Mouse (Mus musculus) liver, embryonic 14.5 days (tissue): ENCODE measurements around the gene Sdsl.

Experiments used
- CTCF ChIP-seq: IDR thresholded peaks from 2 replicates; pipeline ENCODE4 v1.5.1; 2016; ENCODE audit warnings: antibody characterized with exemption, low read depth, control low read depth
- EP300 ChIP-seq: IDR thresholded peaks from 2 replicates; pipeline ENCODE4 v1.6.1; 2016; ENCODE audit warnings: antibody characterized with exemption, low read depth

DNA sequence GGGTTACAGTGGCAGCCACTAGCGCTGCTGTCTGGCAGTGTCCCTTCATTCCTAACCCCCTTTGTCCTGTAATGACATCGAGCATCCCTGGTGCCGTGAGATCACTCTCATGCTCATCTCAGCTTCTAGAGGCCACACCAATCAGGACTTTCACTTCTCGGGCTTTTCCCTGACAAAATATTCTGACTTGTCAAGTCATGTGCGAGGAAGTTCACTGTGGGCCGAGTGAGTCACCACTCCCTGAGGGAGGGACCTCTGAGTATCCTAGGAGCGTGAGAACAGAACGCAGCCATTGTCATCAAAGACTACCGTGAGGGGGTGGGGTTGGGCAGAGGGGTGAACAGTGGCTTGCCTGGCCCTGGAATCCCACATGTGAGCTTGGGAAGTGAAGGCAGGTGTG lies 44.9 kb upstream of the Sdsl start:
- TF ChIP-seq CTCF (no peak), EP300 (no peak)
